Mouse (Mus musculus): ENCODE measurements around the gene Osbp. TPM values are rescaled to one million over a fixed set of nuclear protein-coding genes. Genes with fewer than 3 reads are reported as not detected.

The Osbp gene
- polyA plus RNA-seq, 1 experiment from 2014 or later: 5.0 TPM

DNA sequence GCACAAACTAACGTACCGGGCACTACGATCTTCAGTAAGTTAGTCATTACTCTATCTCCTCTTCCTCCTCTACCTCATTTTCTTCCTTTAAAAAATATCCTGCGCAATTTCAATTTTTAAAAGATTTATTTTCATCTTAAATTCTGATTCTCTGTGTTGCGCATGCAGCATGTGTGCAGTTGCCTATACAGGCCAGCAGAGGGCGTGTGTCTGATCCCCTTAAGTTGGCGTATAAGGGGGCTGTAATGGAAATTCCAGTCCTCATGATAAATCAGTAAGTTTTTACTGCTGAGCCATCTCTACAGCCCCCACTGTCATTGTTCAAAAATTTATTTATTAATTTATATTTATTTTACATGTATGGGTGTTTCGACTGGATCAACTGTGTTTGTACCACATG lies 50.0 kb downstream of the Osbp start:
- ATAC-seq (ENCODE audit: insufficient number of reproducible peaks, insufficient read depth, low FRiP score, low TSS enrichment, low read depth): no peak
- no peak overlapping the region for H3K27ac ChIP-seq
- WGBS: 69% methylated on average over 8 of the region's 8 CpGs
- H3K4me3 ChIP-seq: no peak overlapping the region
- no peaks in the 10 kb centered on the region for H3K36me3 ChIP-seq
- H3K27me3 ChIP-seq: no peaks in the 10 kb centered on the region
- H3K4me2 ChIP-seq: no peak overlapping the region
- no peaks in the 10 kb centered on the region for H3K9me3 ChIP-seq
- no peaks in the 10 kb centered on the region for H3K4me1 ChIP-seq
- no peak overlapping the region for H3K9ac ChIP-seq

DNA sequence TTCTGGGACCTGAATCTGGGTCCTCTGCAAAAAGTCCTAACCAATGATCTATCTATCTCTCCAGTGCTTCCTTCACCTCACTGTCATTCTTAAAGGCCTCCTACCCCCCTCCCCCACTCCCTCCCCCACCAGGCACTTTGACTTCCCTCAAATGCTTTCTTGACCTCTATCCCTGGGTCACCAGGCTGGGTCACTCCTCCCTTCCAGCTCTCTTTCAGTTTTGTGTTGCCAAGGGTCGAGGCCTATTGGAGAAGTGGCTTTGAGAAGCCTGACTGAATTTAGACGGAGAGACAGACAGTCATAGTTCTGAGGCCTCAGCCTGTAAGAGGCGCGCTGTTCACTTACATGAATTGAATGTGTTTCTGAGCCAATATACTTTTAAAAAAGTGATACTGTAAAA lies 50.5 kb downstream of the Osbp start:
- no peak overlapping the region for H3K27ac ChIP-seq
- H3K36me3 ChIP-seq: no peaks in the 10 kb centered on the region
- no peak overlapping the region for H3K4me2 ChIP-seq
- H3K4me1 ChIP-seq: no peaks in the 10 kb centered on the region
- H3K27me3 ChIP-seq: no peaks in the 10 kb centered on the region
- no peak overlapping the region for H3K4me3 ChIP-seq
- WGBS: 67% methylated on average over 4 of the region's 4 CpGs
- no peak for ATAC-seq (ENCODE audit: insufficient number of reproducible peaks, insufficient read depth, low FRiP score, low TSS enrichment, low read depth)
- no peaks in the 10 kb centered on the region for H3K9me3 ChIP-seq
- H3K9ac ChIP-seq: no peak overlapping the region

DNA sequence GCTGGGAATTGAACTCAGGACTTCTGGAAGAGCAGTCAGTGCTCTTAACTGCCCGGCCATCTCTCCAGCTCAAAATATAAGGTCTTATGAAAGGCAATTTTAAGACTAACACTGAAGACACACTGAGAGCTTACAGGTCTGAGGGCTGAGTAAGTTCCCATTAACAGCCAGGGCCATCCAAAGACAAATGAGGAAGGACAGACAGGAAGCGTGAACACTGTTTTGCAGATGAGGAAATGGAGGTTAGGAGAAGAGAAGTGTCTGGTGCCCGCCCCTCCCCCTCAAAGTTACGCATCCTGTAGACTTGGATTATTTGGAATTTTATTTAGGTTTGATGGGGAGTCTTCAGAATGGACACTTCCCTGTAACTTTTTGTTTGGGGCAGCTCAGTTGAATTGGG lies 58.4 kb downstream of the Osbp start:
- no peak for ATAC-seq (ENCODE audit: insufficient number of reproducible peaks, insufficient read depth, low FRiP score, low TSS enrichment, low read depth)
- WGBS: 86% methylated on average over 4 of the region's 4 CpGs
- H3K4me3 ChIP-seq: no peak overlapping the region
- no peak overlapping the region for H3K27ac ChIP-seq
- H3K9me3 ChIP-seq: no peaks in the 10 kb centered on the region
- H3K27me3 ChIP-seq: no peaks in the 10 kb centered on the region
- H3K9ac ChIP-seq: no peak overlapping the region
- H3K4me1 ChIP-seq: no peaks in the 10 kb centered on the region
- no peak overlapping the region for H3K4me2 ChIP-seq
- H3K36me3 ChIP-seq: no peaks in the 10 kb centered on the region

DNA sequence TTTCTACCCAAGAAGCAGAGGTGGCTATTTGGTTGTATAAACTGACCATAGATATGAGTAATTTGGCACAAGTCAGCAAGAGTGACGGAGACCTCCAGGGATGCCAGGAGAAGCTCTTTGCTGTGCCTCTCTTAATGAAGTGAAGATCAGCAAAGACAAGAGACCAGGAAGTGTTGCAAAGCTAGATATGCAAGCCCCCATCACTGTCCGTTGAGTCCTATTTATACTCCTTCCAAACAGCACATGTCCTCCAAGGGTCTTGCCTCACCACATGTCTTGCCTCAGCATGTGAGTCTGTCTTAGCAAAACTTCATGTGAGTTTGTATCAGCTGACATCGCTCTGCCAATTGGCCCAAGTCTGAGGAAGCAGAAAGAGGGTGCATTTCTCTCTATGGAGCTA lies 59.6 kb downstream of the Osbp start:
- H3K9ac ChIP-seq: no peak overlapping the region
- no peak overlapping the region for H3K4me3 ChIP-seq
- H3K27ac ChIP-seq: no peak overlapping the region
- H3K4me2 ChIP-seq: no peak overlapping the region
- H3K9me3 ChIP-seq: no peaks in the 10 kb centered on the region
- WGBS: 95% methylated on average over 3 of the region's 3 CpGs
- H3K4me1 ChIP-seq: no peaks in the 10 kb centered on the region
- no peaks in the 10 kb centered on the region for H3K36me3 ChIP-seq
- ATAC-seq (ENCODE audit: insufficient number of reproducible peaks, insufficient read depth, low FRiP score, low TSS enrichment, low read depth): no peak
- no peaks in the 10 kb centered on the region for H3K27me3 ChIP-seq

DNA sequence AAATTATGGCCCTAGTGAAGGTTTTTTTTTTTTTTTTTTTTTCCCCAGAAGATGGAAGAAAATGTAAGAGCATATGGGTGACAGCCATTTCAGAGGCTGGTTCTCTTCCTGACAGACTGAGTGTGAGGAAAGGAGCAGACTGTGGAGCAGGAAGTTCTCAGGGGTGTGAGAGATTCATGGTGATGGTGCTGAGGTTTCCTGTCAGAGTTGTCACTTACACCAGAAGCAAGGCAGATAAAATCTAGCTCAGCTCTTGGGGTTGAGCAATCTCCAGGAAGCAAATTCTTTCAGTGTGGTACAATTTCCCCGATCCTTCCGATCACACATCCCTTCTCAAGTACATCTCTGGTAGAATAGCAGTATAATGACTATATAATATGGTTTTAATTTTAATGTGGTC lies 60.9 kb downstream of the Osbp start:
- Histone ChIP-seq H3K27me3 (no peaks in the 10 kb centered on the region), H3K9ac (no peak overlapping the region), H3K9me3 (no peaks in the 10 kb centered on the region), H3K4me2 (no peak overlapping the region), H3K4me3 (no peak overlapping the region), H3K27ac (no peak overlapping the region), H3K36me3 (no peaks in the 10 kb centered on the region), H3K4me1 (no peaks in the 10 kb centered on the region)
- 56% methylated on average over 2 of the region's 2 CpGs for WGBS
- ATAC-seq (ENCODE audit: insufficient number of reproducible peaks, insufficient read depth, low FRiP score, low TSS enrichment, low read depth): no peak

DNA sequence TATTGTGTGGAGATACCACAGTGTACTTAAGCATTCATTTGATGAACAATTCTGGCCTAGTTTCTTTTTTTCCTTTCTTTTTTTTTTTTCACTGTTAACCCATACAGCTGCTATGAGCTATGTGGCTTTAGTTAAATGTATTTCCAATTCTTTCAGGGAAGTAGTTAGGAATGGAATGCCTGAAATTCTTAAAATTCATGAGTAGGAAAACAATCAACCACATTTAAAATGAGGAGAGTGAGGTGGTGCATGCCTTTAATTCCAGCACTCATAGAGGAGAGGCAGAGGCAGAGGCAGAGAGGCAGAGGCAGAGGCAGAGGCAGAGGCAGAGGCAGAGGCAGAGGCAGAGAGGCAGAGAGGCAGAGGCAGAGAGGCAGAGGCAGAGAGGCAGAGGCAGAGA lies 72.0 kb downstream of the Osbp start:
- H3K4me2 ChIP-seq: no peak overlapping the region
- no peaks in the 10 kb centered on the region for H3K9me3 ChIP-seq

DNA sequence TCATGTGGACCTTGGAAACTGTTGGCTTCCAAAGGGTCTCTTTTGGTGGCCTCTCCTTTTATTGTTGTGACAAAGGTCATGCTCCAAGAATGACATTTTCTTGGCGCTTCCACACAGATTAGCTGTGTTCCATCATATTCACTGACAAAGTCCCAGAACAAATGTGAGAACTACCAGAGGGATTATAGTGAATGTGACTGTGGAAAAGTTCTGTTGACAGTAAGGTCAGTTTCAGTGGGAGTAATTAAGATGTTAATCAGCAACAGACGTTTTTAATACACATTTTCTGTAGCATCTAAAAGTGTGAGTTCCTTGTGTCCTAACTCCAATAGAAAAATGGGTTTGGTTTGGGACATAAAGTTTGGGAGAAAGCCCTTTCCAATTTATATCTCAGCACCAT lies 75.5 kb downstream of the Osbp start, which contains the start of gene Olfr1423:
TSS of gene Olfr1423 (minus strand) at position 101 of the 400 bp plus-strand sequence.
- no peaks in the 10 kb centered on the region for H3K9me3 ChIP-seq
- no peaks in the 10 kb centered on the region for H3K27me3 ChIP-seq
- no peak for ATAC-seq (ENCODE audit: insufficient number of reproducible peaks, insufficient read depth, low FRiP score, low TSS enrichment, low read depth)
- WGBS: 47% methylated on average over 2 of the region's 2 CpGs
- no peak within 1 kb of the TSS for H3K9ac ChIP-seq
- H3K4me2 ChIP-seq: no peak within 1 kb of the TSS
- H3K4me3 ChIP-seq: no peak within 1 kb of the TSS
- no peak within 1 kb of the TSS for H3K27ac ChIP-seq
- no peaks in the 10 kb centered on the region for H3K4me1 ChIP-seq
- no peaks in the 10 kb centered on the region for H3K36me3 ChIP-seq

More for the DNA sequence above, 72.0 kb downstream of the Osbp start:
- no peak overlapping the region for H3K9ac ChIP-seq
- H3K27ac ChIP-seq: no peak overlapping the region
- no peaks in the 10 kb centered on the region for H3K27me3 ChIP-seq
- ATAC-seq (ENCODE audit: insufficient number of reproducible peaks, insufficient read depth, low FRiP score, low TSS enrichment, low read depth): no peak
- H3K4me3 ChIP-seq: no peak overlapping the region
- H3K36me3 ChIP-seq: no peaks in the 10 kb centered on the region
- no peaks in the 10 kb centered on the region for H3K4me1 ChIP-seq

DNA sequence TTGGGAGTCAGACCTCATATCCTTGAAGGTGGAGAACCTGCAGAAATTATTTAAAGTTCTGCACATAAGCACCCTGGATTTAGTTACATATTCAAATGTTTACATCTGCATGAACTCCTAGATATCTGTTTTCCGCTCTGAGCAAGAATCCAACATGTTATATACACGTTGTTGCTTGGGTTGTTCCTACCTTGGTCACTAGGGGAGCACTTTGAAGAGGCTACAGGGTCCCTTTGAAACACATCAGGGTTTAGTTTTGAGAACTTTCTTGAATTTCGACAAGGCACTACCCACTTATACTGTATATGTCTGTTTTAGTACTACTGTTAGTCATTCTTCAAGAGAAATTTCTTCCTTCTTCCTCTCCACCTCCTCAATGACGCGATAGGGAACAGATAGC lies 77.4 kb downstream of the Osbp start:
- H3K27me3 ChIP-seq: no peaks in the 10 kb centered on the region
- H3K4me3 ChIP-seq: no peak overlapping the region
- no peak for ATAC-seq (ENCODE audit: insufficient number of reproducible peaks, insufficient read depth, low FRiP score, low TSS enrichment, low read depth)
- no peak overlapping the region for H3K4me2 ChIP-seq
- H3K27ac ChIP-seq: no peak overlapping the region
- no peaks in the 10 kb centered on the region for H3K9me3 ChIP-seq
- no peaks in the 10 kb centered on the region for H3K4me1 ChIP-seq
- WGBS: 91% methylated on average over 5 of the region's 5 CpGs
- H3K36me3 ChIP-seq: no peaks in the 10 kb centered on the region
- no peak overlapping the region for H3K9ac ChIP-seq

Small RNA genes lying within 50 kb of the gene (microRNA-seq; reads per million reads assigned to microRNA genes)
- 2.0 reads per million, percentile 4 among the genes with 10 or more reads in this experiment for gene Mir6994

Other genes starting within 250 kb of the Osbp start
- not detected in 2 replicates for gene Gif, start 218.4 kb upstream of the Osbp start, polyA plus RNA-seq (2015; fragmentation: Nextera tagmentation; extraction: Ambion mirVana)
- 45.9 and 49.4 TPM in 2 replicates for gene Mrpl16, start 195.6 kb upstream of the Osbp start, polyA plus RNA-seq (2015; fragmentation: Nextera tagmentation; extraction: Ambion mirVana)
- gene Stx3, start 146.5 kb upstream of the Osbp start, polyA plus RNA-seq (2015; fragmentation: Nextera tagmentation; extraction: Ambion mirVana): 9.2 and 11.2 TPM in 2 replicates
- not detected in 2 replicates for gene Olfr1417, start 126.7 kb upstream of the Osbp start, polyA plus RNA-seq (2015; fragmentation: Nextera tagmentation; extraction: Ambion mirVana)
- not detected in 2 replicates for gene Olfr1418, start 104.9 kb upstream of the Osbp start, polyA plus RNA-seq (2015; fragmentation: Nextera tagmentation; extraction: Ambion mirVana)
- not detected in 2 replicates for gene Olfr1419, start 90.8 kb upstream of the Osbp start, polyA plus RNA-seq (2015; fragmentation: Nextera tagmentation; extraction: Ambion mirVana)
- 0.37 TPM in 1 of 2 replicates, not detected in the other for gene Olfr1420, start 79.4 kb upstream of the Osbp start, polyA plus RNA-seq (2015; fragmentation: Nextera tagmentation; extraction: Ambion mirVana)
- 18.9 and 20.5 TPM in 2 replicates for gene Patl1, start 53.5 kb upstream of the Osbp start, polyA plus RNA-seq (2015; fragmentation: Nextera tagmentation; extraction: Ambion mirVana)
- not detected in 2 replicates for gene Olfr1423, start 75.4 kb downstream of the Osbp start, polyA plus RNA-seq (2015; fragmentation: Nextera tagmentation; extraction: Ambion mirVana)
- gene Olfr1424, start 96.7 kb downstream of the Osbp start, polyA plus RNA-seq (2015; fragmentation: Nextera tagmentation; extraction: Ambion mirVana): not detected in 2 replicates
- gene Olfr1425, start 111.8 kb downstream of the Osbp start, polyA plus RNA-seq (2015; fragmentation: Nextera tagmentation; extraction: Ambion mirVana): not detected in 2 replicates
- not detected in 2 replicates for gene Olfr1426, start 126.1 kb downstream of the Osbp start, polyA plus RNA-seq (2015; fragmentation: Nextera tagmentation; extraction: Ambion mirVana)
- not detected in 2 replicates for gene Olfr1427, start 137.4 kb downstream of the Osbp start, polyA plus RNA-seq (2015; fragmentation: Nextera tagmentation; extraction: Ambion mirVana)
- gene Olfr1428, start 150.0 kb downstream of the Osbp start, polyA plus RNA-seq (2015; fragmentation: Nextera tagmentation; extraction: Ambion mirVana): not detected in 2 replicates
- not detected in 2 replicates for gene Olfr76, start 157.3 kb downstream of the Osbp start, polyA plus RNA-seq (2015; fragmentation: Nextera tagmentation; extraction: Ambion mirVana)
- gene Olfr1555-ps1, start 204.2 kb downstream of the Osbp start, polyA plus RNA-seq (2015; fragmentation: Nextera tagmentation; extraction: Ambion mirVana): not detected in 2 replicates
- not detected in 2 replicates for gene Olfr1431, start 234.7 kb downstream of the Osbp start, polyA plus RNA-seq (2015; fragmentation: Nextera tagmentation; extraction: Ambion mirVana)